Mouse (Mus musculus) frontal cortex, postnatal 25 days (tissue): ENCODE data around the gene Cacna1c.

Experiments
- DNase-seq, 2 experiments: peaks; one replicate each; pipeline ENCODE4 v3.0.0; 2022; ENCODE audit warnings: low spot score in 2 of 2

Cacna1c gene

GRCm38 (mm10) chr6:118810834-118811233 lies 385.4 kb downstream of the Cacna1c start:
- no peak for DNase-seq

- DNase-seq, result no peak
Measured at GRCm38 (mm10) chr6:118805139-118805538, 391.1 kb downstream of the Cacna1c start.

GRCm38 (mm10) chr6:118802286-118802685 lies 393.9 kb downstream of the Cacna1c start:
- no peak for DNase-seq

GRCm38 (mm10) chr6:118796393-118796792 lies 399.8 kb downstream of the Cacna1c start:
- DNase-seq, result no peak

- no peak for DNase-seq
Measured at GRCm38 (mm10) chr6:118795716-118796115, 400.5 kb downstream of the Cacna1c start.

- DNase-seq, result peak in 1 of 2 experiments; percentile 11
Measured at GRCm38 (mm10) chr6:118791921-118792368, 404.3 kb downstream of the Cacna1c start.

- DNase-seq, result no peak
Measured at GRCm38 (mm10) chr6:118787933-118788332, 408.3 kb downstream of the Cacna1c start.

GRCm38 (mm10) chr6:118780280-118780679 lies 415.9 kb downstream of the Cacna1c start:
- DNase-seq, result no peak

GRCm38 (mm10) chr6:118779201-118779600 lies 417.0 kb downstream of the Cacna1c start:
- no peak for DNase-seq

GRCm38 (mm10) chr6:118777457-118777856 lies 418.8 kb downstream of the Cacna1c start:
- DNase-seq, result no peak

- DNase-seq, result no peak
Measured at GRCm38 (mm10) chr6:118776459-118776858, 419.8 kb downstream of the Cacna1c start.

- DNase-seq, result no peak
Measured at GRCm38 (mm10) chr6:118772581-118772980, 423.6 kb downstream of the Cacna1c start.

GRCm38 (mm10) chr6:118771121-118771520 lies 425.1 kb downstream of the Cacna1c start:
- DNase-seq, result no peak

GRCm38 (mm10) chr6:118770396-118770795 lies 425.8 kb downstream of the Cacna1c start:
- no peak for DNase-seq

GRCm38 (mm10) chr6:118769792-118770191 lies 426.4 kb downstream of the Cacna1c start:
- DNase-seq, result no peak

- DNase-seq, result no peak
Measured at GRCm38 (mm10) chr6:118767698-118768097, 428.5 kb downstream of the Cacna1c start.

GRCm38 (mm10) chr6:118765261-118765660 lies 431.0 kb downstream of the Cacna1c start:
- no peak for DNase-seq

- no peak for DNase-seq
Measured at GRCm38 (mm10) chr6:118759015-118759414, 437.2 kb downstream of the Cacna1c start.

GRCm38 (mm10) chr6:118758290-118758907 lies 437.8 kb downstream of the Cacna1c start:
- DNase-seq, result no peak

GRCm38 (mm10) chr6:118757533-118758289 lies 438.5 kb downstream of the Cacna1c start:
- DNase-seq, result no peak

- no peak for DNase-seq
Measured at GRCm38 (mm10) chr6:118756511-118756910, 439.7 kb downstream of the Cacna1c start.

- no peak for DNase-seq
Measured at GRCm38 (mm10) chr6:118755768-118756167, 440.4 kb downstream of the Cacna1c start.

- no peak for DNase-seq
Measured at GRCm38 (mm10) chr6:118754439-118754838, 441.8 kb downstream of the Cacna1c start.
